Mouse (Mus musculus): ENCODE measurements around the gene Gusb. TPM values are rescaled to one million over a fixed set of nuclear protein-coding genes. Genes with fewer than 3 reads are reported as not detected.

Gene Gusb
- total RNA-seq (2014; rRNA removed; ENCODE audit: low replicate concordance) (24.6 and 27.8 TPM in 2 replicates), polyA plus RNA-seq (2015; fragmentation: Nextera tagmentation; extraction: Ambion mirVana) (30.2 and 31.4 TPM in 2 replicates)

GRCm38 (mm10) chr5:130002301-130003146, at the start of gene Gusb:
Gene Gusb, minus strand, starts transcription at chr5:130003049.
- Histone ChIP-seq H3K9me3 (replicated peaks; ENCODE audit: control insufficient read depth, low read length) (no peaks in the 10 kb centered on the region; the same call in 1 of the 2 replicates), H3K4me1 (ENCODE audit: control insufficient read depth, insufficient read depth) (peaks cover 5% of the 10 kb centered on the region; the same call in 1 of the 2 replicates), H3K27me3 (ENCODE audit: control insufficient read depth, insufficient read depth, low read length) (no peaks in the 10 kb centered on the region), H3K9ac (replicated peaks; ENCODE audit: low read depth, low read length) (peak within 1 kb of the TSS; percentile 59), H3K27ac (ENCODE audit: low read depth) (peak within 1 kb of the TSS; percentile 68), H3K4me3 (ENCODE audit: low read depth, low read length) (peak within 1 kb of the TSS; percentile 64), H3K4me2 (ENCODE audit: low read depth, low read length) (peak within 1 kb of the TSS; percentile 65), H3K36me3 (replicated peaks; ENCODE audit: control insufficient read depth, insufficient read depth, low read length) (no peaks in the 10 kb centered on the region)
- under 1% methylated on average over 39 of the region's 39 CpGs for WGBS
- DNase-seq (ENCODE audit: low spot score) (peak; percentile 93), ATAC-seq (ENCODE audit: insufficient read depth, low read depth) (peak; percentile 92)
- TF ChIP-seq EP300 (IDR thresholded peaks at IDR 0.05; ENCODE audit: low read depth) (no peak), CTCF (IDR thresholded peaks at IDR 0.05; ENCODE audit: low read depth) (no peak)

- Histone ChIP-seq H3K27me3 (ENCODE audit: control insufficient read depth, insufficient read depth, low read length) (peaks cover 27% of the 10 kb centered on the region), H3K27ac (ENCODE audit: low read depth) (no peak overlapping the region), H3K4me1 (ENCODE audit: control insufficient read depth, insufficient read depth) (no peaks in the 10 kb centered on the region), H3K4me2 (ENCODE audit: low read depth, low read length) (no peak overlapping the region), H3K9me3 (replicated peaks; ENCODE audit: control insufficient read depth, low read length) (no peaks in the 10 kb centered on the region), H3K9ac (replicated peaks; ENCODE audit: low read depth, low read length) (no peak overlapping the region), H3K36me3 (replicated peaks; ENCODE audit: control insufficient read depth, insufficient read depth, low read length) (peaks cover 21% of the 10 kb centered on the region; the same call in 1 of the 2 replicates), H3K4me3 (ENCODE audit: low read depth, low read length) (no peak overlapping the region)
- no peak for TF ChIP-seq EP300 (IDR thresholded peaks at IDR 0.05; ENCODE audit: low read depth)
- no peak for TF ChIP-seq CTCF (IDR thresholded peaks at IDR 0.05; ENCODE audit: low read depth)
- ATAC-seq (ENCODE audit: insufficient read depth, low read depth), result no peak
- no peak for DNase-seq (ENCODE audit: low spot score)
- 73% methylated on average over 5 of the region's 5 CpGs for WGBS
Observed at GRCm38 (mm10) chr5:130052510-130052909, 49.7 kb upstream of the Gusb start.

- 91% methylated on average over 15 of the region's 15 CpGs for WGBS
Observed at GRCm38 (mm10) chr5:130051073-130051860, 48.4 kb upstream of the Gusb start.

GRCm38 (mm10) chr5:130050416-130050815, 47.6 kb upstream of the Gusb start:
- Histone ChIP-seq H3K27me3 (ENCODE audit: control insufficient read depth, insufficient read depth, low read length) (peaks cover 29% of the 10 kb centered on the region), H3K36me3 (replicated peaks; ENCODE audit: control insufficient read depth, insufficient read depth, low read length) (peaks cover 22% of the 10 kb centered on the region; the same call in 1 of the 2 replicates), H3K4me1 (ENCODE audit: control insufficient read depth, insufficient read depth) (no peaks in the 10 kb centered on the region), H3K4me3 (ENCODE audit: low read depth, low read length) (no peak overlapping the region), H3K27ac (ENCODE audit: low read depth) (no peak overlapping the region), H3K9ac (replicated peaks; ENCODE audit: low read depth, low read length) (no peak overlapping the region), H3K4me2 (ENCODE audit: low read depth, low read length) (no peak overlapping the region), H3K9me3 (replicated peaks; ENCODE audit: control insufficient read depth, low read length) (no peaks in the 10 kb centered on the region)
- ATAC-seq (ENCODE audit: insufficient read depth, low read depth) (no peak), DNase-seq (ENCODE audit: low spot score) (no peak)
- WGBS, result 62% methylated on average over 6 of the region's 6 CpGs
- TF ChIP-seq EP300 (IDR thresholded peaks at IDR 0.05; ENCODE audit: low read depth), result no peak
- no peak for TF ChIP-seq CTCF (IDR thresholded peaks at IDR 0.05; ENCODE audit: low read depth)

More at GRCm38 (mm10) chr5:130051073-130051860, 48.4 kb upstream of the Gusb start:
- TF ChIP-seq CTCF (IDR thresholded peaks at IDR 0.05; ENCODE audit: low read depth) (no peak), EP300 (IDR thresholded peaks at IDR 0.05; ENCODE audit: low read depth) (no peak)
- Histone ChIP-seq H3K4me1 (ENCODE audit: control insufficient read depth, insufficient read depth) (no peaks in the 10 kb centered on the region), H3K36me3 (replicated peaks; ENCODE audit: control insufficient read depth, insufficient read depth, low read length) (peaks cover 22% of the 10 kb centered on the region; the same call in 1 of the 2 replicates), H3K27ac (ENCODE audit: low read depth) (no peak overlapping the region), H3K27me3 (ENCODE audit: control insufficient read depth, insufficient read depth, low read length) (peaks cover 27% of the 10 kb centered on the region), H3K4me2 (ENCODE audit: low read depth, low read length) (no peak overlapping the region), H3K9ac (replicated peaks; ENCODE audit: low read depth, low read length) (no peak overlapping the region), H3K9me3 (replicated peaks; ENCODE audit: control insufficient read depth, low read length) (no peaks in the 10 kb centered on the region), H3K4me3 (ENCODE audit: low read depth, low read length) (no peak overlapping the region)
- ATAC-seq (ENCODE audit: insufficient read depth, low read depth), result no peak
- DNase-seq (ENCODE audit: low spot score), result no peak

DNA sequence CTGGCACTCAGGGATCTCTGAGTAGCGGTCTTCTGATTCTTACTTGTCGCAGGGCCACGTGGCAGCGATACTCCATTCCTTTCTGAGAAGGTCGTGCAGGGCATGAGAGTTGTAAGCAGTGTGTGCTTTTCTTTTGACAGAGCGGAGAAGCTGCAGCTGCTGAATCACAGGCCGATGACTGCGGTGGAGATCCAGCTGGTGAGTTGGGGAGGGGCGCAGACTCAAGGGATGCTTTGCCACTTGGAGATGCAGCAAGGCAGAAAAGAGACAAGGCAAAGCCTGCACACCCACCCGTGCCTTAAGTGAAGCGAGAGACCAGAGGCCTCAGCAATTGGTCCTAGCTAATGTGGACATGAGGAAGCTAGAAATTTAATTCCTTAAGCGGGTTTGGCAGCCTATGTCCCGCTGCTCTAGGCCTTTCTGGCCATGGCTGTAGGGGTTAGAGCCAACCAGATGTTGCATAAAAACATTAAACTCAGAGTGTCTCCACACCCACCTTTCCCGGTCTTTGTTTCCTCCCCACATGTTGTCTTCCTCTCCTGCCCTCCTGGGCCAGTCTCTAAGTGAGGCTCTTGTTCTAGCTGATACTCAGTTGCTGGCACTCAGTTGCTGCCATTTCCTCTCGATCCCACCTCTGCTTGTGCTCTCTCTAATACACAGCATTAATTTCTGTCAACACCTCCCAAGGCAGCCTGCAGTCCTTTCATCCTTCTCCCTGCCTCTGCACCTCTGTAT, 46.1 kb upstream of the Gusb start:
- no peak for DNase-seq (ENCODE audit: low spot score)
- peaks cover 30% of the 10 kb centered on the region for H3K27me3 ChIP-seq (ENCODE audit: control insufficient read depth, insufficient read depth, low read length)
- H3K36me3 ChIP-seq (replicated peaks; ENCODE audit: control insufficient read depth, insufficient read depth, low read length), result peaks cover 23% of the 10 kb centered on the region
- no peak overlapping the region for H3K4me2 ChIP-seq (ENCODE audit: low read depth, low read length)
- peak overlapping the region; percentile 27; the same call in 1 of the 2 replicates for H3K27ac ChIP-seq (ENCODE audit: low read depth)
- no peak overlapping the region for H3K4me3 ChIP-seq (ENCODE audit: low read depth, low read length)
- no peak for ATAC-seq (ENCODE audit: insufficient read depth, low read depth)
- no peak overlapping the region for H3K9ac ChIP-seq (replicated peaks; ENCODE audit: low read depth, low read length)
- H3K4me1 ChIP-seq (ENCODE audit: control insufficient read depth, insufficient read depth), result no peaks in the 10 kb centered on the region
- 79% methylated on average over 15 of the region's 15 CpGs for WGBS
- H3K9me3 ChIP-seq (replicated peaks; ENCODE audit: control insufficient read depth, low read length), result no peaks in the 10 kb centered on the region
- no peak for TF ChIP-seq CTCF (IDR thresholded peaks at IDR 0.05; ENCODE audit: low read depth)
- TF ChIP-seq EP300 (IDR thresholded peaks at IDR 0.05; ENCODE audit: low read depth), result no peak

All from heart, postnatal 0 days (tissue).